Mouse (Mus musculus) kidney, embryonic 16.5 days (tissue): ENCODE measurements around the gene Asphd2. TPM values are rescaled to one million over a fixed set of nuclear protein-coding genes. Genes with fewer than 3 reads are reported as not detected.

ENCODE experiments used
- ATAC-seq: fragments of 200-750 bp; cut with Nextera tagmentation; 2 replicates; pipeline ENCODE4 v1.8.0; 2017; ENCODE audit warnings: moderate TSS enrichment; ENCODE audit not compliant: low FRiP score, low TSS enrichment
- H3K27ac ChIP-seq: fragments of 300-500 bp; sonication (generic); 2 replicates; pipeline ENCODE4 v1.5.1; 2014; ENCODE audit warnings: low read length
- H3K27me3 ChIP-seq: fragments of 300-500 bp; sonication (generic); 2 replicates; pipeline ENCODE4 v1.6.1; 2014; ENCODE audit warnings: low read length, control low read depth, mixed read lengths; ENCODE audit not compliant: insufficient read depth
- H3K36me3 ChIP-seq: fragments of 300-500 bp; sonication (generic); 2 replicates; pipeline ENCODE4 v1.6.1; 2014; ENCODE audit warnings: low read length, control low read depth, mixed read lengths; ENCODE audit not compliant: insufficient read depth
- H3K4me1 ChIP-seq: fragments of 300-500 bp; sonication (generic); 2 replicates; pipeline ENCODE4 v1.6.1; 2014; ENCODE audit warnings: low read length, control low read depth, mixed read lengths; ENCODE audit not compliant: insufficient read depth
- H3K4me2 ChIP-seq: fragments of 300-500 bp; sonication (generic); replicated peaks from 2 replicates; pipeline ENCODE4 v1.6.1; 2014; ENCODE audit warnings: low read depth, low read length
- H3K4me3 ChIP-seq: fragments of 300-500 bp; sonication (generic); 2 replicates; pipeline ENCODE4 v1.5.1; 2014; ENCODE audit warnings: mild to moderate bottlenecking, low read length
- H3K9ac ChIP-seq: fragments of 300-500 bp; sonication (generic); replicated peaks from 2 replicates; pipeline ENCODE4 v1.6.1; 2014; ENCODE audit warnings: low read length
- H3K9me3 ChIP-seq: fragments of 300-500 bp; sonication (generic); 2 replicates; pipeline ENCODE4 v1.6.1; 2016; ENCODE audit warnings: low read length, control low read depth
- WGBS: fragments of 180-500 bp; shearing (Covaris S2); extraction: QIAGEN DNeasy Blood & Tissue Kit; methylation state at CpG from one replicate; pipeline ENCODE4 v1.1.7; 2014; 5-methylcytosine and 5-hydroxymethylcytosine counted together
- polyA plus RNA-seq: library from polyadenylated mRNA; unstranded; fragments of >200 nt; fragmentation: Nextera tagmentation; extraction: Ambion mirVana; gene quantifications from 2 replicates; pipeline ENCODE4 v1.2.1, GENCODE M21; 2015

The Asphd2 gene
- polyA plus RNA-seq, 1 experiment from 2014 or later: 4.9 TPM

DNA sequence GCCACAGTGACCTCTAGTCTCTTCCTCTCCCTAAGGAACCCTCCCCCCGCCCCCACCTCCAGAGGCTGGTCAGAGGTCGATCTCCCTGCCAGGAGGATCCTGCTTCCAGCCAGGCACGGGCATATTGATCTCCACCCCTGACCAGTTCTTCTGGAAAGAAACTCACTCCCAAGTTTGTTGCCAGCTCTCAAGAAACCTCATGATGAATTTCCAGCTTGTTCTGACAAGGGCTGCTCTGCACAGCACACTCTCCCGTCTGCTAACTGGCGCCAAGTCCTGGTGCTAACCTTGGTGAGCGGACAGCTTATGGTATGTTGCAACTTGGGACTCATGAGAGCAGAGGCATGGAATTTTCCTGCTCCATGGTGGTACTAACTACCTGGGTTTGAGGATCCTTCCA, 15.9 kb downstream of the Asphd2 start:
- 72% methylated on average over 6 of the region's 6 CpGs for WGBS
- no peak overlapping the region for H3K4me2 ChIP-seq
- peaks cover 12% of the 10 kb centered on the region; the same call in 1 of the 2 replicates for H3K36me3 ChIP-seq
- no peaks in the 10 kb centered on the region for H3K4me1 ChIP-seq
- H3K27me3 ChIP-seq: no peaks in the 10 kb centered on the region
- no peak overlapping the region for H3K9ac ChIP-seq
- H3K27ac ChIP-seq: no peak overlapping the region
- no peak for ATAC-seq
- H3K4me3 ChIP-seq: no peak overlapping the region
- no peaks in the 10 kb centered on the region for H3K9me3 ChIP-seq

DNA sequence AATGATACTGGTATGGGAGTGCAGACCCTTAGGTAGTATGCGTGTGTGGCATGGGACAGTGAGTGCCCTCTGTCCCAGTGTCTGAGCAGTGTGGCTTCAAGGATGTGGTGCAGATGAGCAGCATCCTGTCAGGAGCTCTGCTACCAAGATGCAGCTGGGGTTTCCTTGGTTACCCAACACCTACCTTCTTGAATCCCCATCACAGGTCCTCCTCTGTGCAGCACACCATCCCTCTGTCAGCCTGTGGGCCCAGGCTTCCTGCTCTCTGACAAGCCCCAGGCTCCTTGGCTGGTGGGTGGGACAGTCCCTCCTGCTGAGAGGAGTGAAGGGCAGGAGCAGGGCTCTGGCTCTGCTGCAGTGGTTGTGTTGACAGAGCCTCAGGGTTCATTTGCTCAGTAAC, 17.3 kb downstream of the Asphd2 start:
- H3K4me1 ChIP-seq: no peaks in the 10 kb centered on the region
- H3K4me2 ChIP-seq: no peak overlapping the region
- no peak for ATAC-seq
- no peaks in the 10 kb centered on the region for H3K27me3 ChIP-seq
- no peak overlapping the region for H3K27ac ChIP-seq
- no peak overlapping the region for H3K9ac ChIP-seq
- peaks cover 12% of the 10 kb centered on the region; the same call in 1 of the 2 replicates for H3K36me3 ChIP-seq
- WGBS: 89% methylated on average over 1 of the region's 1 CpGs
- no peaks in the 10 kb centered on the region for H3K9me3 ChIP-seq
- no peak overlapping the region for H3K4me3 ChIP-seq

DNA sequence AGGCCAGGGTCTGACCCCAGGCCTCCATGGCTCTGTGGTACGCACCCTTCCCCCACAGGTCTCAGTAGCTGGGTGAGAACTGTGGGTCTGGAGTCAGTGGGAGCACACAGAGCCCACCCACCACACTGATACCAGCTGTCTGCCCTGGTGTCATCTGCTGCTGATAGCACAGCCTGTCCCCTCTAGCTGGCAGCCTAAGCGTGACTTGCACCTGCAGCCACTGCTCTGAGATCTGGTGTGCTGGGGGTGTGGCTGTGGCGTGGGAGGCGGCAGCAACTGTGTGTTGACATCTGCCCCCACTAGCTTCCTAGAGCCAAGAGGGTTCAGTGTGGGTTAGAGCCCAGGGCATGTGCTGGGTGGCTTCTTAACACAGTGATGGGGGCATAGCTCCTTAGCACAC, 18.6 kb downstream of the Asphd2 start:
- no peak overlapping the region for H3K27ac ChIP-seq
- H3K4me1 ChIP-seq: no peaks in the 10 kb centered on the region
- H3K27me3 ChIP-seq: no peaks in the 10 kb centered on the region
- no peak for ATAC-seq
- no peaks in the 10 kb centered on the region for H3K9me3 ChIP-seq
- peaks cover 14% of the 10 kb centered on the region; the same call in 1 of the 2 replicates for H3K36me3 ChIP-seq
- 77% methylated on average over 4 of the region's 4 CpGs for WGBS
- no peak overlapping the region for H3K4me3 ChIP-seq
- no peak overlapping the region for H3K9ac ChIP-seq
- H3K4me2 ChIP-seq: no peak overlapping the region

- no peak overlapping the region for H3K4me2 ChIP-seq
- no peaks in the 10 kb centered on the region for H3K27me3 ChIP-seq
- no peaks in the 10 kb centered on the region for H3K4me1 ChIP-seq
- no peak overlapping the region for H3K27ac ChIP-seq
- H3K9ac ChIP-seq: no peak overlapping the region
- ATAC-seq: no peak
- peaks cover 37% of the 10 kb centered on the region for H3K36me3 ChIP-seq
- WGBS: 79% methylated on average over 7 of the region's 7 CpGs
- no peak overlapping the region for H3K4me3 ChIP-seq
- H3K9me3 ChIP-seq: no peaks in the 10 kb centered on the region
Measured at GRCm38 (mm10) chr5:112371933-112372332, 22.7 kb downstream of the Asphd2 start.

- no peaks in the 10 kb centered on the region for H3K27me3 ChIP-seq
- H3K4me2 ChIP-seq: no peak overlapping the region
- 91% methylated on average over 12 of the region's 12 CpGs for WGBS
- peaks cover 40% of the 10 kb centered on the region for H3K36me3 ChIP-seq
- H3K4me1 ChIP-seq: no peaks in the 10 kb centered on the region
- no peak for ATAC-seq
- no peaks in the 10 kb centered on the region for H3K9me3 ChIP-seq
- no peak overlapping the region for H3K9ac ChIP-seq
- no peak overlapping the region for H3K4me3 ChIP-seq
- H3K27ac ChIP-seq: no peak overlapping the region
Measured at GRCm38 (mm10) chr5:112370236-112370813, 24.3 kb downstream of the Asphd2 start.

GRCm38 (mm10) chr5:112369326-112369725, 25.3 kb downstream of the Asphd2 start:
- Histone ChIP-seq H3K9me3 (no peaks in the 10 kb centered on the region), H3K4me3 (no peak overlapping the region), H3K27me3 (no peaks in the 10 kb centered on the region), H3K4me2 (no peak overlapping the region), H3K4me1 (no peaks in the 10 kb centered on the region), H3K36me3 (peaks cover 44% of the 10 kb centered on the region), H3K27ac (no peak overlapping the region), H3K9ac (no peak overlapping the region)
- WGBS: 92% methylated on average over 13 of the region's 13 CpGs
- no peak for ATAC-seq

DNA sequence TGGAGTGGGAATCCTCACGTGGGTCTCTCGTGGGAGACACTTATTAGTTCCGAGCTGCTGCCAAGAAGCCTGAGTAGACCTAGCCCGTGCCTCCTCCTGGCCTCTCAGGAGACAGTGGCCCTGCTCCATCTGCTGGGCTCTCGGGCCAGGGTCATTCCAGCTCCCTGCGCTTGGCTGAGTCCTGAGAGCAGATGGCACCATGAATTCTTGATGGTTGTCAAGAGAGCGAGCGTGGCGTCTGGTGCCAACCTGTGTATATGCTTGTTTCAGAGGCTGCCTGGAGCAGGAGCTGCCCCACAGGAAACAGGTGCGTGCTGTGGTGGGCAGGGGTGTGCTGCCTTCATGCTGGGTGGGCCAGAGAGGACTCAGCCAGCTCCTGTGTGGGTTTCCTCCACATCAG, 26.0 kb downstream of the Asphd2 start:
- WGBS: 87% methylated on average over 10 of the region's 10 CpGs
- Histone ChIP-seq H3K9ac (no peak overlapping the region), H3K36me3 (peaks cover 49% of the 10 kb centered on the region), H3K27ac (no peak overlapping the region), H3K4me3 (no peak overlapping the region), H3K4me2 (no peak overlapping the region), H3K9me3 (no peaks in the 10 kb centered on the region), H3K27me3 (no peaks in the 10 kb centered on the region), H3K4me1 (no peaks in the 10 kb centered on the region)
- no peak for ATAC-seq

DNA sequence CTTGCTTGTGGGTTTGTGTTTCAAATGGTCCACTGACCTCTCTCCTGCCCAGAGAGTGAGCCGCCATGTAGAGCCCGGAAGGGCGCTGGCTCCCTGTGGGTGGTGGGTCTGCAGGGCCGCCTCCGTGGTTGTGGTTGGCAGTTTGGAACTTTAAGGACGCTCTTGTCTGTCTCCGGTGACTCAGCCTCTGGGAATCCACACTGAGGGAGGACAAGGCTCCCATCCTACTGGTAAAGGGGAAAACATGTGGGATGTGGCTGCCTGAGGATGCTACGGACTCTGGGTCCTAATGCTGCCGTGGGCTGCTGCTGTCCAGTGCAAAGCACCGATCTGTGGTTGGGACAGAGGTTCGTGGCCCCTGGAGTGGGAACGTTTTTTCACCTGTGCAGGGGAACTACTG, 26.7 kb downstream of the Asphd2 start:
- no peak overlapping the region for H3K9ac ChIP-seq
- peaks cover 55% of the 10 kb centered on the region for H3K36me3 ChIP-seq
- 91% methylated on average over 12 of the region's 12 CpGs for WGBS
- no peak overlapping the region for H3K4me2 ChIP-seq
- H3K27ac ChIP-seq: no peak overlapping the region
- H3K9me3 ChIP-seq: no peaks in the 10 kb centered on the region
- no peak overlapping the region for H3K4me3 ChIP-seq
- ATAC-seq: no peak
- no peaks in the 10 kb centered on the region for H3K27me3 ChIP-seq
- no peaks in the 10 kb centered on the region for H3K4me1 ChIP-seq

DNA sequence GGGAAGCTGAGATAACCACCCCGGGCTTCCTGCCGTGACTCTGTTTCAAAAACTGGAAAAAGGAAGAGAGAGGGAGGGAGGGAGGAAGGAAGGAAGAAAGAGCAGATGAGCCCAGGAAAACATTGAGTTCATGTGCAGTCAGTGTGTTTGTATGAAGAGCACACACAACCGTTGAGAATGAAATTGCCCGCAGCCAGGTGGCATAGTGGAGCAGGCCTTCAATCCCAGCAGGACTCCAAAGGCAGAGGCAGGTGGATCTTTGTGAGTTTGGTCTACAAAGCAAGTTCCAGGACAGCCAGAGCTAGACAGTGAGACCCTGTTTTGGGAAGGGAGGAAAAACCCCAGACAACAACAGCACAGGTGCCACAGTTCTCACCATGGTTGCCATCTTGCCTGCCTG, 27.3 kb downstream of the Asphd2 start:
- no peak overlapping the region for H3K9ac ChIP-seq
- no peak overlapping the region for H3K4me3 ChIP-seq
- ATAC-seq: no peak
- no peaks in the 10 kb centered on the region for H3K4me1 ChIP-seq
- H3K27ac ChIP-seq: no peak overlapping the region
- no peaks in the 10 kb centered on the region for H3K9me3 ChIP-seq
- H3K4me2 ChIP-seq: no peak overlapping the region
- no peaks in the 10 kb centered on the region for H3K27me3 ChIP-seq
- 87% methylated on average over 4 of the region's 4 CpGs for WGBS
- H3K36me3 ChIP-seq: peaks cover 55% of the 10 kb centered on the region

- H3K27me3 ChIP-seq: no peaks in the 10 kb centered on the region
Measured at GRCm38 (mm10) chr5:112366879-112367278, 27.8 kb downstream of the Asphd2 start.

More at GRCm38 (mm10) chr5:112366879-112367278, 27.8 kb downstream of the Asphd2 start:
- 94% methylated on average over 6 of the region's 6 CpGs for WGBS
- H3K4me3 ChIP-seq: no peak overlapping the region
- H3K4me1 ChIP-seq: no peaks in the 10 kb centered on the region
- no peak overlapping the region for H3K27ac ChIP-seq
- H3K9ac ChIP-seq: no peak overlapping the region
- no peaks in the 10 kb centered on the region; the same call in 1 of the 2 replicates for H3K9me3 ChIP-seq
- ATAC-seq: no peak
- H3K4me2 ChIP-seq: no peak overlapping the region
- peaks cover 58% of the 10 kb centered on the region for H3K36me3 ChIP-seq
